Mouse (Mus musculus) embryonic fibroblast, embryonic 13.5 days (primary cell): Measurements from ENCODE around the gene Shisa9. TPM values are rescaled to one million over a fixed set of nuclear protein-coding genes. Genes with fewer than 3 reads are reported as not detected.

Experiments used
- H3K27ac ChIP-seq: 2 replicates; pipeline ENCODE4 v1.5.1; 2012; ENCODE audit warnings: low read length, control low read depth, inconsistent platforms; ENCODE audit not compliant: insufficient read depth
- H3K4me1 ChIP-seq: 2 replicates; pipeline ENCODE4 v1.6.1; 2011; ENCODE audit warnings: low read length; ENCODE audit not compliant: control insufficient read depth, insufficient read depth
- H3K4me3 ChIP-seq: 2 replicates; pipeline ENCODE4 v1.5.1; 2011; ENCODE audit warnings: mild to moderate bottlenecking, control low read depth, low read length; ENCODE audit not compliant: insufficient read depth
- CTCF ChIP-seq: IDR thresholded peaks from 2 replicates; pipeline ENCODE4 v1.5.1; 2011; ENCODE audit warnings: mild to moderate bottlenecking, control low read depth, low read length, moderate library complexity, borderline replicate concordance; ENCODE audit not compliant: insufficient read depth
- POLR2A ChIP-seq: IDR thresholded peaks from 2 replicates; pipeline ENCODE4 v1.6.1; 2011; ENCODE audit warnings: low read depth, mild to moderate bottlenecking, control low read depth, low read length, moderate library complexity
- polyA plus RNA-seq: library from polyadenylated mRNA; stranded (reverse); fragments of >200 nt; gene quantifications from 2 replicates; pipeline ENCODE4 v1.2.4, GENCODE M21; 2011; ENCODE audit warnings: low read depth; ENCODE audit not compliant: missing spikeins, insufficient read length

Shisa9 gene
- polyA plus RNA-seq, 1 experiment, result not detected

GRCm38 (mm10) chr16:12110851-12111437 lies 127.0 kb downstream of the Shisa9 start:
- Histone ChIP-seq H3K4me1 (no peaks in the 10 kb centered on the region), H3K27ac (no peak overlapping the region), H3K4me3 (no peak overlapping the region)
- TF ChIP-seq CTCF, result no peak
- no peak for TF ChIP-seq POLR2A

GRCm38 (mm10) chr16:12114396-12114795 lies 130.5 kb downstream of the Shisa9 start:
- no peak overlapping the region for H3K4me3 ChIP-seq
- H3K27ac ChIP-seq, result no peak overlapping the region
- TF ChIP-seq CTCF, result no peak
- no peak for TF ChIP-seq POLR2A
- no peaks in the 10 kb centered on the region for H3K4me1 ChIP-seq

DNA sequence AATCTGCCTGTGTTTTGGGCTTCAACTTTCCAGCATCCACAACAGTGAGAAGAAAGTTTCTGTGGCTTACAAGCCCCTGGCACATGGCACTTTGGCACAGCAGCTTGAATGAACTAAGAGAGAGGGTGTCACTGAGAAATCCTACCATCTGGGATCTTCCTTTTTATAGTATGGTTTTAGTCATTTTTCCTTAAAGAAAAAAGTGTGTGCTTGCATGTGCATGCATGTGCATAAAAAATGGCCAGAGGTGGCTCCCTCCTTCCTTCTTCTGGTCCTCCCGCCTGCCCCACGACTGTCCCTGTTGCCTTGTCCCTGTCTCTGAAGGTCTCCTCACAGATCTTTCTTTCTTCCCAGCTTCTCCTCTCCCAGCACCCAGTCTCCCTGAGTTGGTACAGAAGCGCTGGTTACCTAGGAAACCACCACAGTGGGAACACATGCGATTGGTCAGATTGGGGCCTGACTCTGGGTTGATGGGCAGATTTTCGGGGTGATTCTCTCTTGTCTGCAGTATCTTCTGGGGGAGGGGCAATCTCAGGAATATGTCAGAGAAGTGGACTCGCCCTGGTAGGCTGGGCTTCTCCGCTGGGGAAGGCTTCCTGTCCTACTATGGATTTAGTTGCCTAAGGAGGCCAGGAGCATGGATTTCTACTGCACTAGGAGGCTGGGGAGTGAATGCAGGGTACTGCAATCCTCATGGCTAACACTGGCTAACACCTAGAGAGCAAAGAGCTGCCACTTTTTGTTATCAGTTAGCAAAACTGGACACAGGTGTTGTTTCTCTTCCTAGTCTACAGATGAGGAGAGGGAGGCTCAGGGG lies 131.3 kb downstream of the Shisa9 start:
- Histone ChIP-seq H3K4me3 (no peak overlapping the region), H3K4me1 (no peaks in the 10 kb centered on the region), H3K27ac (no peak overlapping the region)
- TF ChIP-seq POLR2A (no peak), CTCF (no peak)

GRCm38 (mm10) chr16:12116926-12117325 lies 133.0 kb downstream of the Shisa9 start:
- no peak for TF ChIP-seq POLR2A
- TF ChIP-seq CTCF, result no peak
- H3K27ac ChIP-seq, result no peak overlapping the region
- H3K4me1 ChIP-seq, result no peaks in the 10 kb centered on the region
- no peak overlapping the region for H3K4me3 ChIP-seq

DNA sequence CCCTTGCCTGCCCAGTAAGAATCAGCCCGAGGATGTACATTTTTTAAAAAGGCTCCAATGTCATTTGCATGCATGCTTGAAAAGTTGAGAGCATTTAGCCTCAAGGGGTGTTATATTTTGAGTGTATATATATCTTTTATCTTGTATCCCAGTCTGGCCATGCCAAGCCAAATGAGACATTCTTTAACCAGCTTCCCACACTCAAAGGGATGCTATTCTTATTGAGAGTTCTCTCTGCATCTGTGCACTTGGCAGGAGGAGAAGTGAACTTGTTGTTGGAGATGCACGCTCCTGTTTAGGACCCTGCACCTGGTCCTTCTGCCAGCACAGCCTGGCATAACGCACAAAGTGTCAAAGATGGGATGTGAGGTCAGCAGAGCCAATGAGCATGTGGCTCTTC lies 135.6 kb downstream of the Shisa9 start:
- no peaks in the 10 kb centered on the region for H3K4me1 ChIP-seq
- no peak overlapping the region for H3K4me3 ChIP-seq
- no peak overlapping the region for H3K27ac ChIP-seq
- TF ChIP-seq POLR2A (no peak), CTCF (no peak)

- TF ChIP-seq POLR2A, result no peak
- TF ChIP-seq CTCF, result no peak
- no peaks in the 10 kb centered on the region for H3K4me1 ChIP-seq
- H3K27ac ChIP-seq, result no peak overlapping the region
- H3K4me3 ChIP-seq, result no peak overlapping the region
Observed at GRCm38 (mm10) chr16:12129782-12130181, 145.9 kb downstream of the Shisa9 start.

GRCm38 (mm10) chr16:12146666-12147065 lies 162.8 kb downstream of the Shisa9 start:
- H3K4me3 ChIP-seq, result no peak overlapping the region
- H3K27ac ChIP-seq, result no peak overlapping the region
- H3K4me1 ChIP-seq, result no peaks in the 10 kb centered on the region
- TF ChIP-seq CTCF (no peak), POLR2A (no peak)

DNA sequence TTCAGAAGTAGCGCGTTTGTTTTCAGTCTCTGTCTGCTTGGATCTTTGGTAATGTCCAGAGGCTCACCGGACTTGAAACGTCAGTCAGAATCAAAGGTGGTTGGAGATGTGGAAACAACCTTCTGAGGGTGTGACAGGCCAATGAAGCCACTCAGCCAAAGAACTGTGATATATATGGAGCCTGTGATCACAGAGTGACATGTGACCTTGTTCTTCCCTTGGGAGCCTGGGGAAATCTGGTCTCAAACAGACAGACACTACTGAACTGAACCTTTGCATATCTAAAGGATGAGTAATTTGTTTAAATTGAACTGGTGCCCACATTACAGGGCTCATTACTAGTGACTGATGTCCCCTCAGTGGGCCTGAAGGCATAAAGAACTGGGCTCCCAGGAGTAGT lies 168.1 kb downstream of the Shisa9 start:
- Histone ChIP-seq H3K4me1 (no peaks in the 10 kb centered on the region; the same call in 1 of the 2 replicates), H3K4me3 (no peak overlapping the region), H3K27ac (no peak overlapping the region)
- TF ChIP-seq POLR2A, result no peak
- TF ChIP-seq CTCF, result no peak

DNA sequence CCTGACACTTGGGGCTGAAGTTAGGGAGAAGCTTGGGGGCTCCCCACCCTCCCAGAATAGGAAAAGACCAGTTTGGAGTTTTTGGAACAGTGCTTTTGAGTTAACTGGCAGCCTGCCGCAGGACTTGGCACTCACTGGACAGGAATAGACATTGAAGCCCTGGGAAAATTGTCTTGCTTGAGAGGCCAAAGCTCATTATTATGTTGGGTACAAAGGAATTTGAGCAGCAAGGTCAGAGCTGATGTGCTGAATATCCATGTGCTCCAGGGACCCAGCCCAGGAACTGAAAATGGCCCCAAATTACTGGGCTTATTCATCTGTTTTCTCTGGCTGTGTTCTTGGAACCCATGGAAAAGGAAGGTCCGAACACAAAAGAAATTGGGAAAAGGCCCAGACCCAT lies 170.6 kb downstream of the Shisa9 start:
- no peak overlapping the region for H3K4me3 ChIP-seq
- no peak overlapping the region for H3K27ac ChIP-seq
- TF ChIP-seq POLR2A (no peak), CTCF (no peak)
- no peaks in the 10 kb centered on the region; the same call in 1 of the 2 replicates for H3K4me1 ChIP-seq

- H3K4me3 ChIP-seq, result no peak overlapping the region
- TF ChIP-seq POLR2A (no peak), CTCF (no peak)
- no peaks in the 10 kb centered on the region for H3K4me1 ChIP-seq
- H3K27ac ChIP-seq, result no peak overlapping the region
Observed at GRCm38 (mm10) chr16:12173482-12174041, 189.6 kb downstream of the Shisa9 start.
